Mouse (Mus musculus) heart, postnatal 4 days (tissue): ENCODE measurements at regions not wholly inside any gene's neighbourhood (a gene's known extent, or its start where the extent isn't known, plus 50 kb on each side); places are given as distances from the start of the nearest gene placed in this dataset.

Experiments
- DNase-seq: peaks from one replicate; pipeline ENCODE4 v3.0.0; 2021

GRCm38 (mm10) chr5:144621967-144622366 is 76.3 kb downstream of the Nptx2 start:
- DNase-seq: no peak

- DNase-seq: peak; percentile 12
Observed at GRCm38 (mm10) chr5:144623358-144623757, 77.7 kb downstream of the Nptx2 start.

- DNase-seq: no peak
Observed at GRCm38 (mm10) chr5:144632295-144632694, 86.6 kb downstream of the Nptx2 start.

- peak; percentile 39 for DNase-seq
Observed at GRCm38 (mm10) chr5:144638631-144639030, 92.9 kb downstream of the Nptx2 start.

GRCm38 (mm10) chr5:144639639-144640038 is 93.9 kb downstream of the Nptx2 start:
- no peak for DNase-seq

GRCm38 (mm10) chr5:144642766-144643165 is 97.1 kb downstream of the Nptx2 start:
- DNase-seq: no peak

- no peak for DNase-seq
Observed at GRCm38 (mm10) chr5:144643438-144643837, 97.7 kb downstream of the Nptx2 start.

GRCm38 (mm10) chr5:144645367-144645766 is 99.7 kb downstream of the Nptx2 start:
- no peak for DNase-seq

GRCm38 (mm10) chr5:144647311-144648104 is 101.8 kb downstream of the Nptx2 start:
- DNase-seq: no peak

- DNase-seq: no peak
Observed at GRCm38 (mm10) chr5:144652231-144652630, 106.5 kb downstream of the Nptx2 start.

- no peak for DNase-seq
Observed at GRCm38 (mm10) chr5:144662031-144662430, 99.6 kb downstream of the Tmem130 start.

GRCm38 (mm10) chr5:144663981-144664380 is 97.6 kb downstream of the Tmem130 start:
- DNase-seq: no peak

GRCm38 (mm10) chr5:144664571-144665295 is 96.9 kb downstream of the Tmem130 start:
- no peak for DNase-seq

GRCm38 (mm10) chr5:144668060-144668459 is 93.6 kb downstream of the Tmem130 start:
- DNase-seq: no peak

GRCm38 (mm10) chr5:144678815-144679750 is 82.5 kb downstream of the Tmem130 start:
- no peak for DNase-seq

- DNase-seq: no peak
Observed at GRCm38 (mm10) chr5:144684184-144684583, 77.4 kb downstream of the Tmem130 start.
